Mouse (Mus musculus) kidney, adult 2 months (tissue): Measurements from ENCODE around the gene Gpc5.

Experiments
- CTCF ChIP-seq: fragments of 200-500 bp; conservative IDR thresholded peaks from 2 replicates; pipeline ENCODE4 v1.5.1; 2011; ENCODE audit warnings: low read depth, mild to moderate bottlenecking, control low read depth, low read length, moderate library complexity, mixed read lengths; ENCODE audit not compliant: insufficient read depth, insufficient read length
- POLR2A ChIP-seq: fragments of 200-500 bp; IDR thresholded peaks from one replicate; pipeline ENCODE4 v1.6.1; 2011; ENCODE audit warnings: low read depth, low read length, control low read depth

GRCm38 (mm10) chr14:115092952-115093351 is 937 bp downstream of the Gpc5 start:
- TF ChIP-seq POLR2A, result no peak
- TF ChIP-seq CTCF, result no peak
